Mouse (Mus musculus) neural tube, embryonic 11.5 days (tissue): ENCODE results near the gene Ccnj. TPM values are rescaled to one million over a fixed set of nuclear protein-coding genes. Genes with fewer than 3 reads are reported as not detected.

Source experiments
- ATAC-seq: fragments of 200-750 bp; cut with Nextera tagmentation; 2 replicates; pipeline ENCODE4 v1.8.0; 2017; ENCODE audit warnings: moderate number of reproducible peaks, mild to moderate bottlenecking, moderate TSS enrichment, moderate library complexity; ENCODE audit not compliant: insufficient read depth, low FRiP score, low TSS enrichment
- DNase-seq: peaks from one replicate; pipeline ENCODE4 v3.0.0-alpha.2; 2015; ENCODE audit warnings: low spot score
- H3K27ac ChIP-seq: fragments of 300-500 bp; sonication (generic); 2 replicates; pipeline ENCODE4 v1.5.1; 2014; ENCODE audit warnings: low read depth, mild to moderate bottlenecking, low read length
- H3K27me3 ChIP-seq: fragments of 300-500 bp; sonication (generic); 2 replicates; pipeline ENCODE4 v1.6.1; 2014; ENCODE audit warnings: mild to moderate bottlenecking, low read length, mixed read lengths; ENCODE audit not compliant: control insufficient read depth, insufficient read depth
- H3K36me3 ChIP-seq: fragments of 300-500 bp; sonication (generic); 2 replicates; pipeline ENCODE4 v1.6.1; 2014; ENCODE audit warnings: mild to moderate bottlenecking, low read length, moderate library complexity, mixed read lengths; ENCODE audit not compliant: control insufficient read depth, insufficient read depth
- H3K4me1 ChIP-seq: fragments of 300-500 bp; sonication (generic); 2 replicates; pipeline ENCODE4 v1.6.1; 2014; ENCODE audit warnings: low read length, mixed read lengths; ENCODE audit not compliant: control insufficient read depth, insufficient read depth
- H3K4me2 ChIP-seq: fragments of 300-500 bp; sonication (generic); 2 replicates; pipeline ENCODE4 v1.6.1; 2014; ENCODE audit warnings: low read depth, mild to moderate bottlenecking, moderate library complexity
- H3K4me3 ChIP-seq: fragments of 300-500 bp; sonication (generic); 2 replicates; pipeline ENCODE4 v1.5.1; 2014; ENCODE audit warnings: low read depth, low read length
- H3K9ac ChIP-seq: fragments of 300-500 bp; sonication (generic); 2 replicates; pipeline ENCODE4 v1.6.1; 2014; ENCODE audit warnings: mild to moderate bottlenecking, low read length
- H3K9me3 ChIP-seq: fragments of 300-500 bp; sonication (generic); 2 replicates; pipeline ENCODE4 v1.6.1; 2016; ENCODE audit warnings: low read length; ENCODE audit not compliant: control insufficient read depth
- WGBS: fragments of 180-500 bp; shearing (Covaris S2); extraction: QIAGEN DNeasy Blood & Tissue Kit; methylation state at CpG from one replicate; pipeline ENCODE4 v1.1.7; 2014; 5-methylcytosine and 5-hydroxymethylcytosine counted together
- polyA plus RNA-seq: library from polyadenylated mRNA; unstranded; fragments of >200 nt; fragmentation: Nextera tagmentation; extraction: Ambion mirVana; gene quantifications from 2 replicates; pipeline ENCODE4 v1.2.1, GENCODE M21; 2014

Gene Ccnj
- polyA plus RNA-seq, result 37.6 and 38.3 TPM in 2 replicates

GRCm38 (mm10) chr19:40830703-40831415 is at the start of gene Ccnj:
Gene Ccnj, plus strand, starts transcription at chr19:40831279.
- DNase-seq, result peak; percentile 96
- Histone ChIP-seq H3K9ac (peak within 1 kb of the TSS; percentile 89), H3K27me3 (no peaks in the 10 kb centered on the region), H3K27ac (peak within 1 kb of the TSS; percentile 94), H3K4me1 (peaks cover 19% of the 10 kb centered on the region), H3K4me3 (peak within 1 kb of the TSS; percentile 79), H3K4me2 (peak within 1 kb of the TSS; percentile 78), H3K36me3 (no peaks in the 10 kb centered on the region), H3K9me3 (no peaks in the 10 kb centered on the region)
- peak; percentile 99 for ATAC-seq
- WGBS, result under 1% methylated on average over 66 of the region's 71 CpGs

DNA sequence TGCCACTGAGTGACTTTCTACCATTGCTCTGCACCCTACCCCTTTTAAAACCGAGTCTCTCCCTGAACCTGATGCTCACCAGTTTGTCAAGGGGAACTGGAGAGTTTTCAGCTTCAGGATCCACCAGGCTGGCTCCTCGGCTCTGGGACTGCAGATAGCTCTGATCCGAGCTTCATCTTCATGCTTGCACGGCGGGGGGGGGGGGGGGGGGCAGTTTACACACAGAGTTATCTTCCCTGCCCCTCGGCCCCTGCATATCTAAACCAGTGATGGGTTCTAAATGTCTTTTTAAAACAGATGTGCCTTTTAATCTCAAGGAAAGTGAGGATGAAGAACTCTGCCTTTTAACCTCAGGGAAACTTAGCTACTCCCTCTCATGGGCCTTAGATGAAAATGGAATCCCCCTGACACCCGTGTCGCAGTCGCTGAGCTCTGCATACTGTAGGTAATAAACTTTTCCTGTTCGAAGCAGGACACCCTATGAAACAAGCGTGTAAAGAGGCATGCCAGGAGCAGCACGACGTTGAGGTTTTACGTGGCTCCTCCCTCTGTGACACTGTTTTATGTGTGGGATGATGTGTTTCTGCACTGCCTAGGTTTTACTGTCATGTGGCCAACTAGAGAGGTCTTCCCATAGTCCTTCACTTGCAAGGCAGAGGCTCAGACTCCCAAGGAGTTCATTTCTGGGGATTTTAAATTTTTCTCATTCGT is 42.9 kb upstream of the Ccnj start:
- Histone ChIP-seq H3K9me3 (no peaks in the 10 kb centered on the region), H3K9ac (no peak overlapping the region), H3K4me2 (no peak overlapping the region), H3K4me3 (no peak overlapping the region), H3K27me3 (no peaks in the 10 kb centered on the region), H3K27ac (no peak overlapping the region), H3K36me3 (no peaks in the 10 kb centered on the region), H3K4me1 (no peaks in the 10 kb centered on the region)
- WGBS, result 69% methylated on average over 15 of the region's 15 CpGs
- ATAC-seq (no peak), DNase-seq (no peak)

- DNase-seq (no peak), ATAC-seq (no peak)
- no peaks in the 10 kb centered on the region for H3K4me1 ChIP-seq
- H3K27me3 ChIP-seq, result no peaks in the 10 kb centered on the region
- H3K4me2 ChIP-seq, result no peak overlapping the region
- no peaks in the 10 kb centered on the region for H3K36me3 ChIP-seq
- no peak overlapping the region for H3K4me3 ChIP-seq
- H3K9me3 ChIP-seq, result no peaks in the 10 kb centered on the region
- no peak overlapping the region for H3K27ac ChIP-seq
- 88% methylated on average over 2 of the region's 2 CpGs for WGBS
- no peak overlapping the region for H3K9ac ChIP-seq
These were observed 42.4 kb upstream of the Ccnj start for GRCm38 (mm10) chr19:40788715-40789084.

GRCm38 (mm10) chr19:40805176-40805737 is 25.8 kb upstream of the Ccnj start:
- Histone ChIP-seq H3K9me3 (no peaks in the 10 kb centered on the region), H3K4me1 (no peaks in the 10 kb centered on the region), H3K36me3 (no peaks in the 10 kb centered on the region), H3K27me3 (no peaks in the 10 kb centered on the region), H3K4me2 (no peak overlapping the region), H3K27ac (no peak overlapping the region), H3K4me3 (no peak overlapping the region), H3K9ac (no peak overlapping the region)
- DNase-seq (no peak), ATAC-seq (no peak)
- WGBS, result 43% methylated on average over 7 of the region's 7 CpGs

- H3K9ac ChIP-seq, result no peak overlapping the region
- no peak overlapping the region for H3K4me2 ChIP-seq
- 68% methylated on average over 7 of the region's 7 CpGs for WGBS
- no peaks in the 10 kb centered on the region for H3K4me1 ChIP-seq
- DNase-seq (no peak), ATAC-seq (no peak)
- H3K4me3 ChIP-seq, result no peak overlapping the region
- no peak overlapping the region for H3K27ac ChIP-seq
- H3K9me3 ChIP-seq, result no peaks in the 10 kb centered on the region
- H3K36me3 ChIP-seq, result no peaks in the 10 kb centered on the region
- H3K27me3 ChIP-seq, result no peaks in the 10 kb centered on the region
These were observed 21.2 kb upstream of the Ccnj start for GRCm38 (mm10) chr19:40809858-40810257.

DNA sequence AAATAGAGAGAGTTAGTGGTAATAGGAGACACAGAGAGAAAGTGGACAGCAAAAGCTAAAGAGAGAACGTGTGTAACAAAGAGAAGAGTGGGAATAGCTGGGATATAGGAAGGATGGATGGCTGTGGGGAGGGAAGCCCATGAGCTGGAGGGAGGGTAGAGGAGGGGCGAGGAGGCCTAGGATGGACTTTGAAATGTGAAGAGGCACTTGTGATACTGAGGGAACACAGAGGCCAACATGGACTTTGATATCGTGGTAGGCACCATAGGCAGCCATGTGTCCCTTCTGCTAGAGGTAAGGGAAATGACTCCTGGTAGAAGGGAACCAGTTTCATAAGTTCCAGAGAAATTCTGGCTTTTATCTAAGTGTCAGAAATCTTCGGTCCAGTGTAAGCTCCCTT is 19.2 kb upstream of the Ccnj start:
- Histone ChIP-seq H3K4me2 (no peak overlapping the region), H3K4me3 (no peak overlapping the region), H3K27ac (no peak overlapping the region), H3K9me3 (no peaks in the 10 kb centered on the region), H3K36me3 (no peaks in the 10 kb centered on the region), H3K4me1 (no peaks in the 10 kb centered on the region), H3K27me3 (no peaks in the 10 kb centered on the region), H3K9ac (no peak overlapping the region)
- DNase-seq (no peak), ATAC-seq (no peak)
- WGBS, result 85% methylated on average over 4 of the region's 4 CpGs

DNA sequence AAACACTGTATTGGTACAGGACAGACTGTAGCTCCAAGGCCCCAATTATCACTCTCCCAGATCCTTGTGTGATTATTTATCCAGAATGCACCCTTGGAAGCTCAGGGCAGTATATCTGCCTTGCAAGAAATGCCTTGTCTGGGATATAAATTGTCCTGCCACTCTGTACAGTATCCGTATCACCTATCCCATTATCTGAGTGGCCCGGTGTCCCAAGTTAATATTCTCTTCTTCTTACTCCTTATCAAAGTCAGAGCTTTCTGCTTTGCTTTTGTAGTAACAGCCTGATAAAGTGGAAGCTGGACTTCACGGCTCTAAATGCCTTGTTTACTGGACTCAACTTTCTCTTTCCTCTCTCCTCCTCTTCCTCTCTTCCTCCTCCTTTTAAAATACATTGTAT is 18.3 kb upstream of the Ccnj start:
- no peak overlapping the region for H3K9ac ChIP-seq
- H3K4me3 ChIP-seq, result no peak overlapping the region
- ATAC-seq, result no peak
- H3K27me3 ChIP-seq, result no peaks in the 10 kb centered on the region
- no peak overlapping the region for H3K4me2 ChIP-seq
- no peaks in the 10 kb centered on the region for H3K4me1 ChIP-seq
- no peak for DNase-seq
- H3K9me3 ChIP-seq, result no peaks in the 10 kb centered on the region
- no peaks in the 10 kb centered on the region for H3K36me3 ChIP-seq
- no peak overlapping the region for H3K27ac ChIP-seq
- WGBS, result 77% methylated on average over 3 of the region's 3 CpGs

DNA sequence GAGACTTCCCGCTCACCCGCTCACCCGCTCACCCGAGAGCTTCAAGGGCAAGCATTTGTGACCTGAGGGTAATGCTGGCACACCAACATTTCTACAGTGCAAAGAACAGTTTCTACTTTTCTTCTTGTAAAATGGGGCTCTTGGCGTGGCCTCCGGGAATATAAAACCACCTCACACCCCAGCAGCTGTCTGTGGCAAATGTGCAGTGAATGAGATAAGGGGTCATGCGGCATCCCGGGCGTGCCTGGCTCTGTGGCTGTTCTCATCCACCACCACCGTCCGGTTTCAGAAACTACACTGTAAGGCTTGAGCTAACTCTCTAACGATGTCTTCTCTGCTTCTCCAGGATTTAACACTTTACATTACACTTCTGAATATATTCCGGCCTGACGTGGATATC is 17.7 kb upstream of the Ccnj start:
- DNase-seq, result no peak

More for the DNA sequence above, 17.7 kb upstream of the Ccnj start:
- no peak overlapping the region for H3K4me2 ChIP-seq
- H3K9ac ChIP-seq, result no peak overlapping the region
- no peaks in the 10 kb centered on the region for H3K27me3 ChIP-seq
- no peaks in the 10 kb centered on the region for H3K9me3 ChIP-seq
- H3K27ac ChIP-seq, result no peak overlapping the region
- 79% methylated on average over 14 of the region's 14 CpGs for WGBS
- H3K4me1 ChIP-seq, result no peaks in the 10 kb centered on the region
- no peaks in the 10 kb centered on the region for H3K36me3 ChIP-seq
- H3K4me3 ChIP-seq, result no peak overlapping the region
- ATAC-seq, result no peak
